Mouse (Mus musculus) adipocyte (in vitro differentiated cells): Measurements from ENCODE around the gene Gna15.

ENCODE experiments used
- DNase-seq: peaks from one replicate; pipeline ENCODE4 v3.0.0-alpha.2; 2016; ENCODE audit warnings: low spot score

The Gna15 gene

DNA sequence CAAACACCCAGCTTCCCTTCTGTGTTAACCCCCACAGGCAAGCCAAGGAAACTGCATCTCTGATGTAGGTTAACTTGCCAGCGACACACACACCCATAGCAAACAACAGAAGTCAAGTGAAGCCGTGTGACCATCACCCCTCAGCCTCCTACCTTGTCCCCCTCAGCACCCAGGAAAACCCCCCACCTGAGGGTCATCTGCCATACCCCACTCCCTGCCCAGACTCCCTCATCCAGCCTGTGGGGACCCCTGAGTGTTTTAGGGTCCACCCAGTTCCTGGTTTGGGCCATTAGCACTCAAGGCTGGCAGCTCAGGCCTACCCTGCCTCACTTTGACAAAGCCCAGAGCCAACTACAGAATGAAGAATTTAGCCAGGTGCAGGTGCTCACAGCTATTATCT lies 58.0 kb downstream of the Gna15 start:
- no peak for DNase-seq

DNA sequence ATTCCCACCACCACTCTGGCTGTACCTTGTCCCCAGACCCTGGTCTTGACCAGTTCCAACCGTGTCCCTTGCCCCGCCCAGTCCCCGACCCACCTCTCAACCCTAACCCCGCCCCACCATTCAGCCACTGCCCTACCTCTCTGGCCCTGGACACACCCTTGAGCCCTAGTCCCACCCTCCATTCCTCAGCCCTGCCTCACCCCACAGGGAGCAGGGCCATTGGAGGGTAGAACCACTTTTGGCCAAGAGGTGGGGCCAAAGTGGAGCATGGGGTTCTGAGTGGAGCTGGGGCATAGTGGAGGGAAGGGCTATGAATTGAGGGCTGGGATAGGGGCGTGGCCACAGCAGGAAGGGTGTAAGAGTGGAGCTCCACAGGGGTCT lies 58.8 kb downstream of the Gna15 start:
- DNase-seq, result no peak

- no peak for DNase-seq
Observed at GRCm38 (mm10) chr10:81464405-81465264, 59.4 kb downstream of the Gna15 start.

DNA sequence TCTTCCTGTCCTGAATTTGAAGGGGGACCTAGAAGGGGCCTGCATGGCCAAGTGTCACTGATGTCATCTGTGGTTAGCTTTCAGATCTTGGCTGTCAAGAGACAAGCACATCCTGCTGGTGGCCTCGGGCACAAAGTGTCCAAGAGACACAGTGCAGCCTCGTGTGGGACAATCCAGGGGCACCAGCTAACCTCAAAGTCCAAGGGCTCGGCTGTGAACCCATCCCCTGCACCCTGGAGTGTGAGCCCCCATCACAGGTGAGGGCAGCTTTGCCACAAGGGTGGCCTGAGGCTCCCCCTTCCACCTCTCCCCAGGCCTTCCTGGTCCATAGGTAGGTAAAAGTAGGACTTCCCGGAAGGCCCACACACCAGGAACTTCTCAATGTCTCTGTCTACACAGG lies 60.5 kb downstream of the Gna15 start:
- no peak for DNase-seq

DNA sequence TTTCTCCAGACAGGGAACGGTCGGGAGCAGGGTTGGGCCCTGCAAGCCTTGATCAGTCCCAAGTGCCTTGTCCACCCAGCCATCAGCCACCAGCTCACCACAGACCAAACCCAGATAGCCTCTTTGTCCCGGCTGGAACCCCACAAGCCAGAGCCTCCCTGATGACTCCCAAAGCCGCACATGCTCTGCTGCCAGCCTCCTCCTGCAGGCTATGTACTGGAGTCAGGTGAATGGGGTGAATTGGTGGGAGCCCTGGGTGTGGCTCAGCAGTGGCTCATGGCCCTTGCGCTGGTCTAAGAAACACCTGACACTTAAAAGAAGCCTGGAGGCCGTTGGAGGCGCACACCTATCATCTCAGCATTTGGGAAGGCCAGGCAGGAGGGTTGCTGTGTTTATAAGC lies 61.1 kb downstream of the Gna15 start:
- no peak for DNase-seq

- no peak for DNase-seq
Observed at GRCm38 (mm10) chr10:81462415-81462804, 61.6 kb downstream of the Gna15 start.

DNA sequence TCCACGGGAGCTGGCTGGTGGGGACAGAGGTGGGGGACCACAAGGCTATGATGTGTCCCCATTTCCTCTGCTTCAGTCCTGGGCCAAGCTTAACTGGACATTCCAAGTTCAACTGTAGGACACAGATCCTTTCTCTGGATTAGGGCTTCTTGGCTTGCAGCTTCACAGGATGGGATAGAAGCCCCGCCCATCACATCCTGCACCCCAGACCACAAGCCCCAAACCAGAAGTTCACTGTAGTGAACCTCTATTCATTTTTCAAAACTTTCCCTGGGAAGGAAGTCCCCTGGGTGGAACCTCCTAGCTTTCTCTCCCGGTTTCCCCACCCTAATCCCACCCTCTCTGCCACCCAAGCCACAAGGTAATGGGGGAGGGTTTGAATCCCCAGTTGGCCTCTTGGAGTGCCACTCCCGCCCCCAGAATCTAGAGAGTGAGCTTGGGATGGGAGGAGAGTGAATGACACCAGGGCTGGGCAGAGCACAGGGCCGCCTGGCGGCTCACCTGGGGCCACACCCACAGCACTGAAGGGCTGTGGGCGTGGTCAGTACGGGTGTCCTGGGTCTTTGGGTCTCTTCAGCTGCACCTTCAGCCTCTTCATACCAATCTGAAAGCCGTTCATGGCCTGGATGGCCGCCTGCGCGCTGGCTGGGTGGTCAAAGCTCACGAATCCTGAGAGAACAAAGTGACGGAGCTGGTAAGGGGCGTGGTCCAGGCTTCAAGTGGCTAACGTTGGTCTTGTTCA lies 62.2 kb downstream of the Gna15 start:
- no peak for DNase-seq

DNA sequence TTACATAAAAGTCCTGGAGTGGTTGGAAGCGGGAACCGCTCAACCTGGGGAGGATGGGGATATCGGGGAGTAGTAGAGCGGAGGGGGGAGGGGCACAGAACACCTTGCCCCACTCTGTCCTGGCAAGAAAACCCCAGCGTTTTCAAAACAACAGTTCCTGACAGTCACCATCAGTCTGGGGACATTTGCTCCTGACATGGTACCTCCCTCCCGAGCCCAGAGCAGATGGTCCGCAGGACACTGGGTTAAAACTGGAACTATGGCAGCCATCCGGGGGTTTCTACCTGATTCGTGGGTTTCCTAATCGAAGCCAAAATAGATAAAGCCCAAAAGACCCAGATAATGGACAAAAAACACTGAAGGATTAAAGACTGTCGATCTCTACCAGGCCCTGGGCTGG lies 63.1 kb downstream of the Gna15 start:
- no peak for DNase-seq

DNA sequence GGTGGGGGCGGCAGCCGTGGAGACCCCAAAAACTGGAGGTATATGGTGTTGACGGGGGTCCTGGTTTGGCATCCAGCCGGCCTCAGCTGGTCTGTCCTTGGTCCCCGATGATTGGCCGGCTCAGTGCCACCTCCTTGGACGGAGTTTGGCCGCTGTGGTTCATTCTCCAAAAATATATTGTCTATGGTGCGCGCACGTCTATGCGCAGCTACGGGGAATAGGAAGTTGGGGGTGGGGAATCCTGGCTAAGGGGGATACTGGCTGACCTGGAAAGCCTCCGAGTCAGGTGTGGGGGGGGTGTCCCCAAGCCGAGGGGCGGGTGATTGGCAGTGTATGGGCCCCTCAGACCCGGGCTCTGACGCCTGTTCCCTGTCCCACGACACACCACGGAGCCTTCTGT lies 63.6 kb downstream of the Gna15 start:
- DNase-seq, result no peak

- DNase-seq, result no peak
Observed at GRCm38 (mm10) chr10:81459399-81459798, 64.6 kb downstream of the Gna15 start.

DNA sequence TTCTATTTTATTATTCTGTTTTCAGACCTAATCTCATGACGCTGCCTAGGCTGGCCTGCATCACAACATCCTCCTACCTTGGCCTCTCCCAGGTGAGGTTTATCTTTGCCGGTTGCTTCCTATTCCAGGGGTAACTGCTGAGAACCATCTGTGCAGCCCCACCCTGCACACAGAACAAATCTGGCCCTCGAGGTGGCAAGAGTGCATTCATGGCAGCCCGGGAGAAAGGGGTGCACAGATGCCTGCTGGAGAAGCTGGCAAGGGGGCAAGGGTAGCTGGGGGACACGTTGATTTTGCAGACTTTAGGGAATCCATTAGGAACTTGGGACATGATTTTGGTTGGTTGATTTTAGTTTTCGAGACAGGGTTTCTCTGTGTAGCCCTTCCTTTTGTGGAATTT lies 65.8 kb downstream of the Gna15 start:
- no peak for DNase-seq

DNA sequence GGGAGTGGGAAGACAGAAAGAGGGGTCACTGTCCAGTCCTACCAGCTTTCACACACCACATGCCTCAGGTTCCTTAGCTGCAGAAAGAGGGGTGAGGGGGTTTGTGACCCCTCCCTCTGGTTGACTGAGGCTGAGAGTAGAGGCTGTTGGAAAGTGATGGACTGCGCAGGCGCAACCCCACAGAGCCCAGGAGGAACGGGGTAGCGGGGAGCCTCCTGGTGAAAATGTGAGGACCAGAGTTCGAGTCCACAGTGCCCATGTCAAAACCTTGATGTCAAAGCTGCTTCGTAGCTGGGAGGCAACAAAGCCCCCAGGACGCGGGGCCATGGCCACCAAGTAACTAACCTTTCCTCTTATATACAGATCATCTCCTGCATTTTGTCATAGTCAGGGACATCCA lies 66.4 kb downstream of the Gna15 start:
- no peak for DNase-seq

DNA sequence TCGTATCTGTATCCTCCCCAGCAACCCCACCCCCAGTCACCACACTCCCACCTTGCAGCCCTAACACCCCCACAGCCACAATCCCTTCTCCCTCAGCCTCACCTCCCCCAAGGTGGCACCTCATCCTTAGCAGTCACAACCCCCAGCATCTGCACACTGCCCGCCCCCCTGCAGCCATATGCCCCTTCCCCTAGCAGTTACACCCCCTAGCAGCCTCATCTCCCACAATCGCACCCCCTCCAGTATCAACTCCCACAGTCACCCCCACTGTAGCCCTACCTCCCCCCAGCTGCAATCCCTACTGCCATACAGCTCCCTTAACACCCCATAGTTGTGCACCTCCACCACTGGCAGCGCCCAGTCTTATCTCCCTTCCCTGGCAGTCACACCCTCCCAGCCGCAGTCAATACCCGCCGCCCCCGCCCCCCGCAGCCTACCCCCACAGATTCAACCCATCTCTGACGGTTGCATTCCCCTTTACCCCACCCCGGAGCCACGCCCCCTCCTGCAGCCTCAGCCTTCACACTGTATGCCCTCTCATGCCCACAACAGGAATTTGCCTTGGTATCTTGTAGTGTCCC lies 67.0 kb downstream of the Gna15 start:
- no peak for DNase-seq

DNA sequence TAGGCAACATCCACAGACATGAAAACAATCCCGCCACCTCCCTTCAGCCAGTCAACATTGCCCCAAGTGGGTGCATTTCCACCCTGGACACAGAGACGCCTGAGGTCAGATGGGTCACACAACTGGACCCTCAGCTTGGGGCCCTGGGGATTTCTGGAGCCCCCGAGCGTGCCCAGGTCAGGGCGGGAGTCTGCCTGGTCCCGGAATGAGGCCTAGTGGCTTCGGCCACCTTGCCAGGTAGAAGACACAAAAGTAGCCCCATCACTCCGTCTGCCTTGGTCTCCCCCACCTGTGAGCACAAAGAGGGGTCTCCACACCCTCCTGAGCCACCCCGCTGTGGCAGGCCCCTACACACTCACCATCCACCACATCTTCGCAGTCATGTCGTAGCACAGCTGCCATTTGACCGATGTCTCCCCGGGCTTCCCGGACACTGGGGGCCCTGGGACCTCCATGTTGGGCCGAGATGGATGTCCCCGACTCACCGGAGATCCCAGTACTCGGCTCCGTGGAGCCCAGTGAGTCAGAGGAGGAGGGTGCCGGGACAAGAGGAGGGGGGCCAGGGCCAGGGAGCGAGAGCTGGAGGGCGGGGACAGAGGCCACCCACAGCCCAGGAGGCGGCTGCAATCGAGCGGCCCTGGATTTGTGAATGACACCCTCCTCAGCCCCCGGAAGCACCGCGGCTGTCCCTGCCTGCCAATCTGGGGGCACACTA lies 68.7 kb downstream of the Gna15 start, which contains the start of gene Nfic:
Gene Nfic (minus strand): TSS at position 455 of the 715 bp plus-strand sequence.
- DNase-seq, result no peak

- no peak for DNase-seq
Observed at GRCm38 (mm10) chr10:81454106-81454505, 69.9 kb downstream of the Gna15 start.

- DNase-seq, result no peak
Observed at GRCm38 (mm10) chr10:81452947-81453288, 71.1 kb downstream of the Gna15 start.
